Mouse (Mus musculus): ENCODE data around the gene Fam129c.

DNA sequence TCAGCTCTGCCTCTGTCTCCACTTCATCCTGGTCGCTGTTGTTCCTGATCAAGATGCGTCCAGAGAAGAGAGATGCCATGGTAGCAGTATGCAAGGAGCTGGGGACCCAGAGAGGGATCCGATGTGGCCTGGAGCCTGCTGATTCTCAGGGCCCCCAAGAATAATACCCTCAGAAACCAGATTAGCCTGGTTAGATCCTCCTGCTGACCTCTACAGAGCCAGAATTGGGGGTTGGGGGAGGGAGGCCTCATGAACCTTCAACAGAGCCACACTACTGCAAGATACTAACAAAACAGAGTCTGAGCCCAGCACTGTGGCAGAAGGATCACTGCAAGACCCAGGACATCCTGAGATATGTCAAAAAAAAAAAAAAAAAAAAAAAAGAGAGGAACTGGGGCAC lies 30.9 kb upstream of the Fam129c start, which contains the start of gene Nxnl1:
- TF ChIP-seq EP300 (IDR thresholded peaks at IDR 0.05) = no peak
- no peak for TF ChIP-seq CTCF (IDR thresholded peaks at IDR 0.05)

Measured in lung, postnatal 0 days (tissue).